Mouse (Mus musculus) limb, embryonic 14.5 days (tissue): ENCODE measurements around the gene Dnajb13. TPM values are rescaled to one million over a fixed set of nuclear protein-coding genes. Genes with fewer than 3 reads are reported as not detected.
A peak's percentile ranks its signal among the peaks of the same experiment; 100 is the strongest.

Source experiments
- ATAC-seq: fragments of 200-750 bp; cut with Nextera tagmentation; 2 replicates; pipeline ENCODE4 v1.8.0; 2017; ENCODE audit warnings: low read depth, moderate number of reproducible peaks, moderate TSS enrichment; ENCODE audit not compliant: low FRiP score
- DNase-seq: peaks from one replicate; pipeline ENCODE4 v3.0.0-alpha.2; 2015; ENCODE audit warnings: low spot score
- H3K27ac ChIP-seq: fragments of 300-500 bp; sonication (generic); replicated peaks from 2 replicates; pipeline ENCODE4 v1.5.1; 2014; ENCODE audit warnings: low read depth, mild to moderate bottlenecking, low read length, moderate library complexity, mixed read lengths
- H3K27me3 ChIP-seq: fragments of 300-500 bp; sonication (generic); 2 replicates; pipeline ENCODE4 v1.6.1; 2014; ENCODE audit warnings: low read length, mixed read lengths; ENCODE audit not compliant: control insufficient read depth, insufficient read depth
- H3K36me3 ChIP-seq: fragments of 300-500 bp; sonication (generic); 2 replicates; pipeline ENCODE4 v1.6.1; 2014; ENCODE audit warnings: mild to moderate bottlenecking, low read length, moderate library complexity, mixed read lengths; ENCODE audit not compliant: control insufficient read depth, insufficient read depth
- H3K4me1 ChIP-seq: fragments of 300-500 bp; sonication (generic); 2 replicates; pipeline ENCODE4 v1.6.1; 2014; ENCODE audit warnings: antibody characterized with exemption, low read length, mixed read lengths; ENCODE audit not compliant: control insufficient read depth, insufficient read depth
- H3K4me2 ChIP-seq: fragments of 300-500 bp; sonication (generic); replicated peaks from 2 replicates; pipeline ENCODE4 v1.6.1; 2014; ENCODE audit warnings: low read depth, mild to moderate bottlenecking, low read length, moderate library complexity; ENCODE audit not compliant: severe bottlenecking
- H3K4me3 ChIP-seq: fragments of 300-500 bp; sonication (generic); replicated peaks from 2 replicates; pipeline ENCODE4 v1.5.1; 2014; ENCODE audit warnings: low read length
- H3K9ac ChIP-seq: fragments of 300-500 bp; sonication (generic); 2 replicates; pipeline ENCODE4 v1.6.1; 2014; ENCODE audit warnings: mild to moderate bottlenecking, low read depth, low read length, moderate library complexity; ENCODE audit not compliant: severe bottlenecking
- H3K9me3 ChIP-seq: fragments of 300-500 bp; sonication (generic); 2 replicates; pipeline ENCODE4 v1.6.1; 2016; ENCODE audit warnings: low read length; ENCODE audit not compliant: control insufficient read depth
- POLR2A ChIP-seq: fragments of 200-500 bp; IDR thresholded peaks from 2 replicates; pipeline ENCODE4 v1.8.0; 2012; ENCODE audit warnings: inconsistent platforms, mild to moderate bottlenecking, moderate library complexity, borderline replicate concordance; ENCODE audit not compliant: insufficient read depth, insufficient read length; ENCODE audit errors: extremely low read depth
- WGBS: fragments of 180-500 bp; shearing (Covaris S2); extraction: QIAGEN DNeasy Blood & Tissue Kit; methylation state at CpG from one replicate; pipeline ENCODE4 v1.1.7; 2014; 5-methylcytosine and 5-hydroxymethylcytosine counted together
- polyA plus RNA-seq, 2 experiments: library from polyadenylated mRNA; depleted of rRNA in 1 of 2; stranded (reverse) in 1 of 2; unstranded in 1 of 2; fragments of >200 nt; fragmentation: Nextera tagmentation in 1 of 2; extraction: Ambion mirVana in 1 of 2; gene quantifications; 2 replicates each; pipeline versions ENCODE4 v1.2.1 to v1.2.3; 2012 to 2014

The Dnajb13 gene
- polyA plus RNA-seq, 2 experiments: 0.14 TPM

GRCm38 (mm10) chr7:100539516-100539915, 24.8 kb upstream of the Dnajb13 start:
- no peak for ATAC-seq
- H3K4me1 ChIP-seq: peaks cover 7% of the 10 kb centered on the region; the same call in 1 of the 2 replicates
- H3K9ac ChIP-seq: no peak overlapping the region
- no peak overlapping the region for H3K4me2 ChIP-seq
- H3K36me3 ChIP-seq: peaks cover 15% of the 10 kb centered on the region
- no peak for TF ChIP-seq POLR2A
- H3K27me3 ChIP-seq: no peaks in the 10 kb centered on the region
- H3K4me3 ChIP-seq: no peak overlapping the region
- no peak for DNase-seq
- H3K9me3 ChIP-seq: no peaks in the 10 kb centered on the region
- 94% methylated on average over 9 of the region's 9 CpGs for WGBS
- no peak overlapping the region for H3K27ac ChIP-seq

- peak overlapping the region; percentile 57 for H3K4me2 ChIP-seq
- no peaks in the 10 kb centered on the region for H3K27me3 ChIP-seq
- DNase-seq: no peak
- H3K27ac ChIP-seq: peak overlapping the region; percentile 61; the same call in 1 of the 2 replicates
- no peaks in the 10 kb centered on the region for H3K9me3 ChIP-seq
- H3K9ac ChIP-seq: peak overlapping the region; percentile 58
- H3K4me1 ChIP-seq: peaks cover 7% of the 10 kb centered on the region; the same call in 1 of the 2 replicates
- WGBS: 28% methylated on average over 7 of the region's 7 CpGs
- peak overlapping the region; percentile 53 for H3K4me3 ChIP-seq
- peaks cover 15% of the 10 kb centered on the region for H3K36me3 ChIP-seq
- no peak for TF ChIP-seq POLR2A
- no peak for ATAC-seq
Measured at GRCm38 (mm10) chr7:100537519-100537902, 22.8 kb upstream of the Dnajb13 start.

GRCm38 (mm10) chr7:100536804-100537518, 22.2 kb upstream of the Dnajb13 start, which contains the start of gene Coa4:
Gene Coa4 (plus strand): TSS chr7:100537071.
- peak within 1 kb of the TSS; percentile 58 for H3K9ac ChIP-seq
- H3K27me3 ChIP-seq: no peaks in the 10 kb centered on the region
- peak within 1 kb of the TSS; percentile 57 for H3K4me2 ChIP-seq
- DNase-seq: peak; percentile 94
- TF ChIP-seq POLR2A: peak; percentile 43; the same call in 1 of the 2 replicates
- peak within 1 kb of the TSS; percentile 61 for H3K27ac ChIP-seq
- ATAC-seq: peak; percentile 99
- no peaks in the 10 kb centered on the region for H3K9me3 ChIP-seq
- H3K4me1 ChIP-seq: peaks cover 7% of the 10 kb centered on the region; the same call in 1 of the 2 replicates
- H3K4me3 ChIP-seq: peak within 1 kb of the TSS; percentile 53
- under 1% methylated on average over 32 of the region's 33 CpGs for WGBS
- peaks cover 15% of the 10 kb centered on the region for H3K36me3 ChIP-seq

GRCm38 (mm10) chr7:100535831-100536230, 21.1 kb upstream of the Dnajb13 start:
- TF ChIP-seq POLR2A: no peak
- Histone ChIP-seq H3K4me2 (no peak overlapping the region), H3K27me3 (no peaks in the 10 kb centered on the region), H3K36me3 (peaks cover 15% of the 10 kb centered on the region), H3K4me3 (no peak overlapping the region), H3K4me1 (peaks cover 7% of the 10 kb centered on the region; the same call in 1 of the 2 replicates), H3K9me3 (no peaks in the 10 kb centered on the region), H3K9ac (no peak overlapping the region), H3K27ac (no peak overlapping the region)
- 83% methylated on average over 2 of the region's 2 CpGs for whole genome bisulfite sequencing
- no peak for ATAC-seq
- no peak for DNase-seq

- Histone ChIP-seq H3K36me3 (peaks cover 6% of the 10 kb centered on the region), H3K4me2 (no peak overlapping the region), H3K9me3 (no peaks in the 10 kb centered on the region), H3K27me3 (no peaks in the 10 kb centered on the region), H3K9ac (no peak overlapping the region), H3K27ac (no peak overlapping the region), H3K4me1 (peaks cover 7% of the 10 kb centered on the region; the same call in 1 of the 2 replicates), H3K4me3 (no peak overlapping the region)
- DNase-seq (no peak), ATAC-seq (no peak)
- 88% methylated on average over 3 of the region's 3 CpGs for WGBS
- no peak for TF ChIP-seq POLR2A
Measured at GRCm38 (mm10) chr7:100534216-100534615, 19.5 kb upstream of the Dnajb13 start.
